Mouse (Mus musculus) liver, embryonic 16.5 days (tissue): ENCODE results near the gene Rer1. TPM values are rescaled to one million over a fixed set of nuclear protein-coding genes. Genes with fewer than 3 reads are reported as not detected.
"Not testable (repeated sequence)": the region's sequence is repeated elsewhere in the genome, so short reads cannot be mapped to it uniquely, and the experiment has no call there.

Source experiments
- ATAC-seq: fragments of 200-750 bp; cut with Nextera tagmentation; 2 replicates; pipeline ENCODE4 v1.8.0; 2017; ENCODE audit warnings: low read depth, mild to moderate bottlenecking, moderate number of reproducible peaks, moderate library complexity
- H3K27ac ChIP-seq: fragments of 300-500 bp; sonication (generic); 2 replicates; pipeline ENCODE4 v1.5.1; 2014; ENCODE audit warnings: mild to moderate bottlenecking, low read length
- H3K27me3 ChIP-seq: fragments of 300-500 bp; sonication (generic); 2 replicates; pipeline ENCODE4 v1.6.1; 2014; ENCODE audit warnings: low read depth, low read length, mixed read lengths; ENCODE audit not compliant: control insufficient read depth, insufficient read depth
- H3K36me3 ChIP-seq: fragments of 300-500 bp; sonication (generic); 2 replicates; pipeline ENCODE4 v1.6.1; 2014; ENCODE audit warnings: mild to moderate bottlenecking; ENCODE audit not compliant: control insufficient read depth, insufficient read depth
- H3K4me1 ChIP-seq: fragments of 300-500 bp; sonication (generic); 2 replicates; pipeline ENCODE4 v1.6.1; 2014; ENCODE audit warnings: low read depth, low read length, mixed read lengths; ENCODE audit not compliant: control insufficient read depth
- H3K4me2 ChIP-seq: fragments of 300-500 bp; sonication (generic); 2 replicates; pipeline ENCODE4 v1.6.1; 2014; ENCODE audit warnings: low read depth, low read length, mixed read lengths
- H3K4me3 ChIP-seq: fragments of 300-500 bp; sonication (generic); 2 replicates; pipeline ENCODE4 v1.5.1; 2014; ENCODE audit warnings: low read depth, mild to moderate bottlenecking, low read length
- H3K9ac ChIP-seq: fragments of 300-500 bp; sonication (generic); 2 replicates; pipeline ENCODE4 v1.6.1; 2014; ENCODE audit warnings: low read depth, low read length
- H3K9me3 ChIP-seq: fragments of 300-500 bp; sonication (generic); replicated peaks from 2 replicates; pipeline ENCODE4 v1.6.1; 2016; ENCODE audit warnings: low read length; ENCODE audit not compliant: control insufficient read depth
- WGBS: fragments of 180-500 bp; shearing (Covaris S2); extraction: QIAGEN DNeasy Blood & Tissue Kit; methylation state at CpG from one replicate; pipeline ENCODE4 v1.1.7; 2014; ENCODE audit not compliant: insufficient replicate concordance; 5-methylcytosine and 5-hydroxymethylcytosine counted together
- polyA plus RNA-seq: library from polyadenylated mRNA; unstranded; fragments of >200 nt; fragmentation: Nextera tagmentation; extraction: Ambion mirVana; gene quantifications from 2 replicates; pipeline ENCODE4 v1.2.1, GENCODE M21; 2015

Rer1 gene
- polyA plus RNA-seq, 1 experiment from 2014 or later = 75.1 TPM

GRCm38 (mm10) chr4:155084351-155084750 is 1.8 kb downstream of the Rer1 start:
- Histone ChIP-seq H3K36me3 (peaks cover 17% of the 10 kb centered on the region), H3K4me3 (peak overlapping the region; percentile 95), H3K27me3 (no peaks in the 10 kb centered on the region), H3K9me3 (no peaks in the 10 kb centered on the region), H3K4me2 (peak overlapping the region; percentile 95), H3K4me1 (peaks cover 33% of the 10 kb centered on the region), H3K9ac (no peak overlapping the region; the same call in 1 of the 2 replicates), H3K27ac (peak overlapping the region; percentile 37)
- no peak for ATAC-seq
- WGBS = 60% methylated on average over 7 of the region's 7 CpGs

GRCm38 (mm10) chr4:155083553-155083952 is 2.6 kb downstream of the Rer1 start:
- Histone ChIP-seq H3K9me3 (no peaks in the 10 kb centered on the region), H3K27ac (no peak overlapping the region), H3K4me3 (no peak overlapping the region), H3K9ac (no peak overlapping the region), H3K36me3 (peaks cover 21% of the 10 kb centered on the region), H3K4me1 (peaks cover 33% of the 10 kb centered on the region), H3K4me2 (peak overlapping the region; percentile 18; the same call in 1 of the 2 replicates), H3K27me3 (no peaks in the 10 kb centered on the region)
- whole genome bisulfite sequencing = 79% methylated on average over 4 of the region's 4 CpGs
- no peak for ATAC-seq

- H3K9me3 ChIP-seq = no peaks in the 10 kb centered on the region
- WGBS = 83% methylated on average over 6 of the region's 6 CpGs
- peaks cover 47% of the 10 kb centered on the region for H3K36me3 ChIP-seq
- no peak overlapping the region for H3K4me3 ChIP-seq
- no peak overlapping the region for H3K9ac ChIP-seq
- H3K4me1 ChIP-seq = peaks cover 16% of the 10 kb centered on the region
- no peaks in the 10 kb centered on the region for H3K27me3 ChIP-seq
- H3K4me2 ChIP-seq = no peak overlapping the region
- no peak for ATAC-seq
- no peak overlapping the region for H3K27ac ChIP-seq
Observed at GRCm38 (mm10) chr4:155079666-155080065, 6.5 kb downstream of the Rer1 start.

GRCm38 (mm10) chr4:155078808-155079207 is 7.4 kb downstream of the Rer1 start:
- not testable (repeated sequence) for H3K4me2 ChIP-seq, H3K4me1 ChIP-seq, H3K9ac ChIP-seq, H3K27me3 ChIP-seq, H3K4me3 ChIP-seq, ATAC-seq, H3K9me3 ChIP-seq, H3K27ac ChIP-seq
- H3K36me3 ChIP-seq = peaks cover 50% of the 10 kb centered on the region
- 84% methylated on average over 10 of the region's 10 CpGs for WGBS

- Histone ChIP-seq H3K27me3 (no peaks in the 10 kb centered on the region), H3K9ac (no peak overlapping the region), H3K4me3 (no peak overlapping the region), H3K9me3 (no peaks in the 10 kb centered on the region), H3K4me2 (no peak overlapping the region), H3K36me3 (peaks cover 66% of the 10 kb centered on the region), H3K4me1 (no peaks in the 10 kb centered on the region; the same call in 1 of the 2 replicates), H3K27ac (no peak overlapping the region)
- 80% methylated on average over 9 of the region's 9 CpGs for WGBS
- no peak for ATAC-seq
Observed at GRCm38 (mm10) chr4:155076677-155077076, 9.5 kb downstream of the Rer1 start.

GRCm38 (mm10) chr4:155075813-155076212 is 10.4 kb downstream of the Rer1 start:
- H3K27ac ChIP-seq = no peak overlapping the region
- ATAC-seq = peak; percentile 69
- no peak overlapping the region for H3K4me3 ChIP-seq
- no peak overlapping the region for H3K4me2 ChIP-seq
- H3K9me3 ChIP-seq = no peaks in the 10 kb centered on the region
- no peak overlapping the region for H3K9ac ChIP-seq
- 74% methylated on average over 2 of the region's 2 CpGs for WGBS
- no peaks in the 10 kb centered on the region for H3K27me3 ChIP-seq
- peaks cover 68% of the 10 kb centered on the region for H3K36me3 ChIP-seq
- H3K4me1 ChIP-seq = no peaks in the 10 kb centered on the region; the same call in 1 of the 2 replicates

GRCm38 (mm10) chr4:155075137-155075536 is 11.0 kb downstream of the Rer1 start:
- no peak overlapping the region for H3K4me2 ChIP-seq
- no peaks in the 10 kb centered on the region for H3K27me3 ChIP-seq
- H3K9ac ChIP-seq = no peak overlapping the region
- no peaks in the 10 kb centered on the region for H3K9me3 ChIP-seq
- peaks cover 69% of the 10 kb centered on the region for H3K36me3 ChIP-seq
- 90% methylated on average over 9 of the region's 9 CpGs for whole genome bisulfite sequencing
- no peak overlapping the region for H3K27ac ChIP-seq
- no peaks in the 10 kb centered on the region; the same call in 1 of the 2 replicates for H3K4me1 ChIP-seq
- no peak for ATAC-seq
- H3K4me3 ChIP-seq = no peak overlapping the region

- WGBS = 79% methylated on average over 9 of the region's 9 CpGs
Observed at GRCm38 (mm10) chr4:155074418-155074817, 11.8 kb downstream of the Rer1 start.

GRCm38 (mm10) chr4:155070921-155071320 is 15.3 kb downstream of the Rer1 start:
- H3K27ac ChIP-seq = no peak overlapping the region
- no peaks in the 10 kb centered on the region for H3K9me3 ChIP-seq
- 82% methylated on average over 5 of the region's 5 CpGs for WGBS
- H3K4me3 ChIP-seq = no peak overlapping the region
- peaks cover 18% of the 10 kb centered on the region for H3K4me1 ChIP-seq
- no peak overlapping the region for H3K4me2 ChIP-seq
- H3K27me3 ChIP-seq = no peaks in the 10 kb centered on the region
- no peak overlapping the region for H3K9ac ChIP-seq
- ATAC-seq = no peak
- peaks cover 62% of the 10 kb centered on the region for H3K36me3 ChIP-seq

More at GRCm38 (mm10) chr4:155074418-155074817, 11.8 kb downstream of the Rer1 start:
- Histone ChIP-seq H3K36me3 (peaks cover 71% of the 10 kb centered on the region), H3K4me1 (no peaks in the 10 kb centered on the region; the same call in 1 of the 2 replicates), H3K27ac (no peak overlapping the region), H3K27me3 (no peaks in the 10 kb centered on the region), H3K9me3 (no peaks in the 10 kb centered on the region), H3K4me2 (no peak overlapping the region), H3K4me3 (no peak overlapping the region), H3K9ac (no peak overlapping the region)
- no peak for ATAC-seq
